Mouse (Mus musculus) MEL (cell line): ENCODE data around the gene Tle4.

Experiments
- CHD2 ChIP-seq: IDR thresholded peaks from 2 replicates; pipeline ENCODE4 v1.6.1; 2011; ENCODE audit warnings: low read length, improper control_type of control experiment
- CTCF ChIP-seq, 3 experiments: IDR thresholded peaks in 2 of 3; conservative IDR thresholded peaks in 1 of 3; 2 replicates each; pipeline ENCODE4 v1.5.1; 2011 to 2012; ENCODE audit warnings: low read length in 3 of 3, low read depth in 2 of 3, mild to moderate bottlenecking in 2 of 3, improper control_type of control experiment in 1 of 3, inconsistent platforms in 1 of 3, mixed read lengths in 1 of 3, moderate library complexity in 1 of 3; ENCODE audit not compliant: control insufficient read depth in 1 of 3, insufficient read depth in 1 of 3, poor library complexity in 1 of 3, severe bottlenecking in 1 of 3
- EP300 ChIP-seq, 2 experiments: IDR thresholded peaks; 2 replicates each; pipeline ENCODE4 v1.6.1; 2011; ENCODE audit warnings: improper control_type of control experiment in 2 of 2, low read length in 2 of 2, low read depth in 1 of 2, mild to moderate bottlenecking in 1 of 2
- GABPA ChIP-seq: IDR thresholded peaks from 2 replicates; pipeline ENCODE4 v1.6.1; 2012; ENCODE audit warnings: low read depth, mild to moderate bottlenecking, inconsistent platforms, low read length, improper control_type of control experiment, moderate library complexity
- JUND ChIP-seq: IDR thresholded peaks from 2 replicates; pipeline ENCODE4 v1.6.1; 2011; ENCODE audit warnings: low read depth, mild to moderate bottlenecking, improper control_type of control experiment, low read length
- MYC ChIP-seq: IDR thresholded peaks from 2 replicates; pipeline ENCODE4 v1.6.1; 2011; ENCODE audit warnings: low read depth, mild to moderate bottlenecking, low read length, improper control_type of control experiment, moderate library complexity
- POLR2A ChIP-seq, 2 experiments: IDR thresholded peaks; 2 replicates each; pipeline ENCODE4 v1.6.1; 2011 to 2012; ENCODE audit warnings: low read length in 2 of 2, mild to moderate bottlenecking in 2 of 2, control low read depth in 1 of 2, improper control_type of control experiment in 1 of 2, low read depth in 1 of 2, moderate library complexity in 1 of 2; ENCODE audit not compliant: control insufficient read depth in 1 of 2, insufficient read depth in 1 of 2, poor library complexity in 1 of 2

DNA sequence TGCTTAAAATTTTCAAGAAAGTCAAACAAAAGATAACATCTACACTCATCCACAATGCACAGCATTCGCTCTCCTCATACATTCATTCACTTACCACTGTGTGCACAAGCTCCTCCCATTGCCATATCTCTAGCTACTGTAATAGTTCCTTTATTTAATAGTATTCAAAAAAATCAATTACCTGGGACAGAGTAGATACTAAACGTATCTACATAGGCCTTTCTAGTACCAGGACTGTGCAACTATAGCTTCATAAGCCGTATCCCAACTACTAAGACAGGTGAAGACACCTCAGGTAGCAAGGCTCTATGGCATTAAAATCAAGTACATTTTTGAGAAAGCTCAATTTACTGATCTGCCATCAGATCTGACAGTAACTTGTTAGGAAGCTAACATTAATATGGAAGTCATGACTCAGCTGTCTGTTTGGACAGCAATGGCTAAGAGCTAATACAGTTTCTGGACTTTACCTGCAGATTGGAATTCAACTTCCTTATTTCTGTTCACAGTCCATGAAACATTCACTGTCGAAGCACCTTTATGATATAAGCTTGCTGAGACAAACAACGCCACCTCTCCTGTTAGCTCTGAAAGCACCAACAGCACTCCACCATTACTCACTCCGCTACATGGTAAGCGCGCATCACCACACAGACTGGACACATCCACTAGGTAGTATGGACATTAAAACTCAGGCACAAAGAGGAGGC, 50.6 kb downstream of the Tle4 start:
- TF ChIP-seq CTCF (IDR thresholded peaks at IDR 0.05 in 2 of 3, conservative IDR thresholded peaks at IDR 0.05 in 1 of 3; ENCODE audit: control insufficient read depth in 1 of 3, insufficient read depth in 1 of 3, low read depth in 2 of 3, low read length in 3 of 3, poor library complexity in 1 of 3, severe bottlenecking in 1 of 3) = no peak
- no peak for TF ChIP-seq EP300 (IDR thresholded peaks at IDR 0.05; ENCODE audit: low read depth in 1 of 2, low read length in 2 of 2)
- TF ChIP-seq GABPA = no peak
- TF ChIP-seq MYC = no peak
- TF ChIP-seq CHD2 = no peak
- no peak for TF ChIP-seq JUND
- no peak for TF ChIP-seq POLR2A (IDR thresholded peaks at IDR 0.05; ENCODE audit: control insufficient read depth in 1 of 2, insufficient read depth in 1 of 2, low read depth in 1 of 2, low read length in 2 of 2, poor library complexity in 1 of 2)
